Mouse (Mus musculus) G1E-ER4 (cell line): ENCODE measurements around the gene Chac1. TPM values are rescaled to one million over a fixed set of nuclear protein-coding genes. Genes with fewer than 3 reads are reported as not detected.

ENCODE experiments used
- GATA1 ChIP-seq: IDR thresholded peaks from one replicate; pipeline ENCODE4 v1.8.0; 2012; ENCODE audit warnings: low read length, inconsistent platforms
- polyA plus RNA-seq: library from polyadenylated mRNA; stranded (reverse); fragments of >175 nt; gene quantifications from 2 replicates; pipeline ENCODE4 v1.2.3, GENCODE M21; 2012

The Chac1 gene
- polyA plus RNA-seq, 1 experiment: not detected

- TF ChIP-seq GATA1: no peak
These were observed 13.4 kb upstream of the Chac1 start for GRCm38 (mm10) chr2:119337425-119338265.

GRCm38 (mm10) chr2:119344537-119345138, 6.4 kb upstream of the Chac1 start:
- no peak for TF ChIP-seq GATA1

- no peak for TF ChIP-seq GATA1
These were observed 2.7 kb downstream of the Chac1 start for GRCm38 (mm10) chr2:119353707-119354106.

GRCm38 (mm10) chr2:119355089-119355488, 4.1 kb downstream of the Chac1 start:
- no peak for TF ChIP-seq GATA1

- no peak for TF ChIP-seq GATA1
These were observed 4.6 kb downstream of the Chac1 start for GRCm38 (mm10) chr2:119355651-119356050.

GRCm38 (mm10) chr2:119356310-119356709, 5.3 kb downstream of the Chac1 start:
- TF ChIP-seq GATA1: no peak

GRCm38 (mm10) chr2:119356805-119357204, 5.8 kb downstream of the Chac1 start:
- TF ChIP-seq GATA1: no peak

- no peak for TF ChIP-seq GATA1
These were observed 7.2 kb downstream of the Chac1 start for GRCm38 (mm10) chr2:119358249-119358648.

GRCm38 (mm10) chr2:119359721-119360291, 8.8 kb downstream of the Chac1 start:
- peak; percentile 77 for TF ChIP-seq GATA1

GRCm38 (mm10) chr2:119364969-119365368, 13.9 kb downstream of the Chac1 start:
- TF ChIP-seq GATA1: no peak

GRCm38 (mm10) chr2:119367346-119367745, 16.3 kb downstream of the Chac1 start:
- TF ChIP-seq GATA1: no peak

- TF ChIP-seq GATA1: no peak
These were observed 19.1 kb downstream of the Chac1 start for GRCm38 (mm10) chr2:119370116-119370515.

- TF ChIP-seq GATA1: no peak
These were observed 26.3 kb downstream of the Chac1 start for GRCm38 (mm10) chr2:119377286-119377685.

GRCm38 (mm10) chr2:119377826-119378225, 26.8 kb downstream of the Chac1 start:
- TF ChIP-seq GATA1: no peak

GRCm38 (mm10) chr2:119379455-119379854, 28.4 kb downstream of the Chac1 start:
- no peak for TF ChIP-seq GATA1

GRCm38 (mm10) chr2:119388266-119388665, 37.2 kb downstream of the Chac1 start:
- TF ChIP-seq GATA1: no peak
